Mouse (Mus musculus): ENCODE results near the gene Asb16. TPM values are rescaled to one million over a fixed set of nuclear protein-coding genes. Genes with fewer than 3 reads are reported as not detected.

Gene Asb16
- total and polyA plus RNA-seq, 3 experiments, result 0.12 to 0.75 (median 0.45) TPM

GRCm38 (mm10) chr11:102287485-102287884 lies 18.9 kb downstream of the Asb16 start:
- no peak for DNase-seq

GRCm38 (mm10) chr11:102288027-102288804 lies 19.7 kb downstream of the Asb16 start:
- DNase-seq, result no peak

GRCm38 (mm10) chr11:102288913-102289312 lies 20.4 kb downstream of the Asb16 start:
- DNase-seq, result no peak

GRCm38 (mm10) chr11:102289511-102290100 lies 21.1 kb downstream of the Asb16 start:
- no peak for DNase-seq

GRCm38 (mm10) chr11:102290141-102290540 lies 21.6 kb downstream of the Asb16 start:
- DNase-seq, result no peak

DNA sequence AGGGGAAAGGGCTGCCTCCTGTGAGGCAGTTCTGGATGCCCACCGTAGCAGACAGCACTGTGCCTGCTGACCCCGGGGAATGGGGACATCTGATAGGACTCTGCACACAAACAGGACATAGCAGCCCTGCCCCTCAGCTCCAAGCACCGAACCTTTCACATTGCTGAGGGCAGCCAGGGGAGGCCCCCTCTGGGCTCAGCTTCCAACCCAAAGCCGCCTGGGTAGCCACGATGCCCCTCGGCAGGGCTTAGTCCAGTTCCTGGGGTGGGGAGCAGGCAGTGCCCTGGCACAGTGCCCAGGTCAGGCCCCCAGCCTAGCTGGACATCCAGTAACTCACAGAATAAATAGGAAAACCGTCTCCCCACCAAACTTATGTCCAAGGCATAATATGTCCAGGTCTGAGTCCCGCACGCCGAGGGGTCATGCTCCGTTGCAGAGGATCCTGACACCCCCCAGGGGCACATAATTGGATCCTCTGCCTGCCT lies 22.6 kb downstream of the Asb16 start:
- peak; percentile 9 for DNase-seq

DNA sequence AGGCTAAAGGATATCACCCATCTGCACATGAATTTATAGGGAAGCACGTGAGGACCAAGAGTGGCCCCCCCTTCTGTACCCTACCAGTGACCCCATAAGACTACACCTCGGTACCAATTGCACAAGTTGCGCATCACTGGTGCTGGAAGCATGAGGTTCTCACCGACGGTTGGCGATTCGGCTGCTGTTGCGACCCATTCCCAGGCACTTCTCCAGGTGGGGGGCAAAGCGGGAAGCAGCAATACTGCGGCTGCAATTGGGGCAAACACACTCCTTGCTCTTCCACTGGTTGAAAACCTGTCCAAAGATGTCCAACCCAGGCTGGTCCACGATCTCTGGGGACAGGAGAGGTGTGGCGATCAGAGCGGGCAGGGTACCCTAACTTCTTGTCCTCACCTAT lies 25.4 kb downstream of the Asb16 start:
- DNase-seq, result no peak

- no peak for DNase-seq
These were observed 25.9 kb downstream of the Asb16 start for GRCm38 (mm10) chr11:102294416-102294815.

GRCm38 (mm10) chr11:102294887-102295597 lies 26.5 kb downstream of the Asb16 start:
- DNase-seq, result no peak

DNA sequence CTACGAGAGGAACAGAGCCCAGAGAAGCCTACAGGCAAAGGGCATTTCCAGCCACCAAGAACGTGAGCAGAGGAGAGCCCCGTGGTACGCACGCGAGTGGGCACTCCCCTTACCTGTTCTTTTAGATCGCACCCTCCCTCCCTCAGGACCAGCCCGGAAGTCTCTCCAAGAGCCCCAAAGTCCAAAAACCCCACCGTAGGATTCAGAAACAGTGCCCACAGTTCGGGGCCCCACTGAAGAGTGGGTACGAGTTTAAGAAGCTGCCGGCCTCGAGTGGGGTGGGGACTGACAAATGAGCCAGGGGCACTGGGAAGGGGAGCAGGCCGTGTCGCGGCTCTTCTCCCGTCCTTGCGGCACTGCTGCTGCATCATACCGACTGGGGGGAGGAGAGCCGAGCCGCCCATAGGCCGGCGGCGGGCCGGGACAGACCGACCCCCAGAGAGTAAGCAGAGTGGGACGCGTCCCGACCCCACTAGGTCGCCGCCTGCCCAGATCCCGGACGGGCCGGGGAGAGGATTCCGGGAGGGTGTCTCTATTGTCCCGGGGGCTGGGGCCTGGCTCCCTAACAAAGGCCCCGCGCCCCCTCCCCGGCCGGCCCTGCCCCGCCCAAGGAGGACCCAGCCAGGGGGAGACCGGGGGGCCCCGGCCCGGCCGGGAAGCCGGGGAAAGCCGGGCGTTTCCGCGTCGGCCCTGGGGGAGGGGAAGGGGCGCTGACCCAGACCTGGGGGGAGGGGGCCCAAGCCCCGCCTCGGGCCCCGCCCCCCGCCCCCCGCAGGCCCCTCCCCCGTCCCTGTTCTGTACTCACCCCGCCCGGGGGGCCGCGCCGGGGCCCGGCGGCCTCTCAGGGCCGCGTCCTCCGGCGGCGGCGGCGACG lies 27.3 kb downstream of the Asb16 start:
- peak; percentile 79 for DNase-seq

GRCm38 (mm10) chr11:102296491-102297472 lies 28.2 kb downstream of the Asb16 start, which contains the start of gene Atxn7l3:
Atxn7l3 (minus strand) TSS chr11:102296631.
- peak; percentile 100 for DNase-seq

GRCm38 (mm10) chr11:102297577-102298556 lies 29.3 kb downstream of the Asb16 start:
- DNase-seq, result no peak

DNA sequence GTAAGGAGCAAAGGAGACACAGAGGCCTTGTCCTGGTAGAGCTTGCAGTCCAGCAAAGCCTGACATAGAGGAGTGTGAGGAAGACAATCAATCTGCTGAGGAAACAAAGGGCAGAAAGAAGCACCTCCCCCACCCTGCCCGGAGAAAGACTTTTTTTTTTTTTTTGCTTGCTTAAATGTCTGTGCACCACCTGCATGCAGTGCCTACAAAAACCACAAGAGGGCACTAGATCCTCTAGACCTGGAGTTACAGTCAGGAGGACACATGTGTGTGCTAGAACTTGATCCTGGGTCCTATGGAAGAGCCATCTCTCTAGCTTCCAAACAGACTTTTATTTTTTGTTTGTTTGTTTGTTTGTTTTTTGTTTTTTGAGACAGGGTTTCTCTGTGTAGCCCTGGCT lies 31.3 kb downstream of the Asb16 start:
- DNase-seq, result peak; percentile 23

DNA sequence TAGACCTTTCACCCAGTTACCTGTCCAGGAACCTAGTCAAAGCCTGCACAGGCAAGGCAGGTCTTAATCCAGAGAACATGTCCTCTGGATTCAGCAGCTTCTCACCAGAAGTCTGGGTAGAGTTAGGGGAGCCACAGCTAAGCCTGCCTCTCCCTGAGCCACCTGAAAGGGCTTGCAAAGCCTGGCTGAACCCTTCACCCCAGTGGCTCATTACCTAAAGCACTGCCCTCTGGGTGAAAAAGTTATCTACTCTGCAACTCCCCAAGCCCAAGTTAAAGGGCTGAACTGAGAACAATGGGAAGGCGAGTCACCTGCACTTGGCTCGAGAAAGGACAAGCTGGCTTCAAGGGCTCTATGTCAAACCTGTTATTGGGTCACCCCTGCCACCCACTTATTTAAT lies 35.6 kb downstream of the Asb16 start:
- no peak for DNase-seq

- DNase-seq, result peak; percentile 64
These were observed 36.8 kb downstream of the Asb16 start for GRCm38 (mm10) chr11:102305359-102305758.

GRCm38 (mm10) chr11:102308104-102308503 lies 39.6 kb downstream of the Asb16 start:
- no peak for DNase-seq

GRCm38 (mm10) chr11:102308979-102309378 lies 40.4 kb downstream of the Asb16 start:
- DNase-seq, result peak; percentile 98

- DNase-seq, result peak; percentile 68
These were observed 41.5 kb downstream of the Asb16 start for GRCm38 (mm10) chr11:102309821-102310617.
